Mouse (Mus musculus): ENCODE results near the gene Pknox1. TPM values are rescaled to one million over a fixed set of nuclear protein-coding genes. Genes with fewer than 3 reads are reported as not detected.
"Not testable (repeated sequence)": the region's sequence is repeated elsewhere in the genome, so short reads cannot be mapped to it uniquely, and the experiment has no call there.

Gene Pknox1
- 37.6 and 40.2 TPM in 2 replicates for polyA plus RNA-seq (2016; fragmentation: Nextera tagmentation; extraction: Ambion mirVana)

GRCm38 (mm10) chr17:31564015-31564857 is at the start of gene Pknox1:
Pknox1 (plus strand) TSS chr17:31564734.
- DNase-seq (ENCODE audit: low spot score): peak; percentile 99
- no peaks in the 10 kb centered on the region for H3K9me3 ChIP-seq (replicated peaks)
- H3K36me3 ChIP-seq: 0 out of 2 replicates have a peak, but pooled peaks cover 3% of the 10 kb centered on the region
- H3K27me3 ChIP-seq (ENCODE audit: low read depth, poor library complexity, severe bottlenecking): no peaks in the 10 kb centered on the region
- H3K4me3 ChIP-seq: peak within 1 kb of the TSS; percentile 91
- WGBS: under 1% methylated on average over 52 of the region's 72 CpGs
- peaks cover 33% of the 10 kb centered on the region for H3K4me1 ChIP-seq
- H3K27ac ChIP-seq: peak within 1 kb of the TSS; percentile 97

GRCm38 (mm10) chr17:31519344-31519945 is 45.1 kb upstream of the Pknox1 start:
- H3K9me3 ChIP-seq (replicated peaks): no peaks in the 10 kb centered on the region
- no peak for DNase-seq (ENCODE audit: low spot score)
- H3K4me1 ChIP-seq: peaks cover 16% of the 10 kb centered on the region
- peak overlapping the region; percentile 85 for H3K4me3 ChIP-seq
- H3K27me3 ChIP-seq (ENCODE audit: low read depth, poor library complexity, severe bottlenecking): no peaks in the 10 kb centered on the region
- 3% methylated on average over 7 of the region's 7 CpGs for WGBS
- H3K36me3 ChIP-seq: peaks cover 20% of the 10 kb centered on the region
- H3K27ac ChIP-seq: peak overlapping the region; percentile 86

GRCm38 (mm10) chr17:31519946-31520838 is 44.3 kb upstream of the Pknox1 start, which contains the start of the genes Wdr4 and Ndufv3:
Wdr4 (minus strand) TSS chr17:31519980.
Ndufv3 (plus strand) TSS chr17:31520115.
- peaks cover 16% of the 10 kb centered on the region for H3K4me1 ChIP-seq
- under 1% methylated on average over 45 of the region's 45 CpGs for WGBS
- H3K27me3 ChIP-seq (ENCODE audit: low read depth, poor library complexity, severe bottlenecking): no peaks in the 10 kb centered on the region
- DNase-seq (ENCODE audit: low spot score): peak; percentile 98
- H3K9me3 ChIP-seq (replicated peaks): no peaks in the 10 kb centered on the region
- peaks cover 28% of the 10 kb centered on the region for H3K36me3 ChIP-seq
- H3K27ac ChIP-seq: peak within 1 kb of the TSS; percentile 86
- peak within 1 kb of the TSS; percentile 85 for H3K4me3 ChIP-seq

- WGBS: 26% methylated on average over 3 of the region's 3 CpGs
- Histone ChIP-seq H3K36me3 (peaks cover 34% of the 10 kb centered on the region), H3K9me3 (replicated peaks) (no peaks in the 10 kb centered on the region), H3K27ac (no peak overlapping the region), H3K4me3 (peak overlapping the region; percentile 85), H3K4me1 (peaks cover 16% of the 10 kb centered on the region), H3K27me3 (ENCODE audit: low read depth, poor library complexity, severe bottlenecking) (no peaks in the 10 kb centered on the region)
- DNase-seq (ENCODE audit: low spot score): no peak
Observed at GRCm38 (mm10) chr17:31520895-31521294, 43.6 kb upstream of the Pknox1 start.

- peaks cover 40% of the 10 kb centered on the region for H3K36me3 ChIP-seq
- no peak for DNase-seq (ENCODE audit: low spot score)
- peaks cover 16% of the 10 kb centered on the region for H3K4me1 ChIP-seq
- WGBS: 94% methylated on average over 6 of the region's 6 CpGs
- H3K27me3 ChIP-seq (ENCODE audit: low read depth, poor library complexity, severe bottlenecking): no peaks in the 10 kb centered on the region
- no peak overlapping the region for H3K4me3 ChIP-seq
- no peaks in the 10 kb centered on the region for H3K9me3 ChIP-seq (replicated peaks)
- H3K27ac ChIP-seq: no peak overlapping the region
Observed at GRCm38 (mm10) chr17:31521948-31522347, 42.6 kb upstream of the Pknox1 start.

GRCm38 (mm10) chr17:31525114-31525513 is 39.4 kb upstream of the Pknox1 start:
- Histone ChIP-seq H3K9me3 (replicated peaks) (no peaks in the 10 kb centered on the region), H3K36me3 (peaks cover 69% of the 10 kb centered on the region), H3K4me1 (peaks cover 16% of the 10 kb centered on the region), H3K27ac (no peak overlapping the region), H3K4me3 (no peak overlapping the region), H3K27me3 (ENCODE audit: low read depth, poor library complexity, severe bottlenecking) (no peaks in the 10 kb centered on the region)
- no peak for DNase-seq (ENCODE audit: low spot score)
- 93% methylated on average over 4 of the region's 4 CpGs for WGBS

GRCm38 (mm10) chr17:31525816-31526215 is 38.7 kb upstream of the Pknox1 start:
- DNase-seq (ENCODE audit: low spot score): no peak
- no peak overlapping the region for H3K27ac ChIP-seq
- no peak overlapping the region for H3K4me3 ChIP-seq
- H3K36me3 ChIP-seq: peaks cover 72% of the 10 kb centered on the region
- H3K4me1 ChIP-seq: peaks cover 11% of the 10 kb centered on the region
- no peaks in the 10 kb centered on the region for H3K27me3 ChIP-seq (ENCODE audit: low read depth, poor library complexity, severe bottlenecking)
- no peaks in the 10 kb centered on the region for H3K9me3 ChIP-seq (replicated peaks)
- 98% methylated on average over 3 of the region's 3 CpGs for WGBS

- no peaks in the 10 kb centered on the region for H3K4me1 ChIP-seq
- no peaks in the 10 kb centered on the region for H3K9me3 ChIP-seq (replicated peaks)
- H3K36me3 ChIP-seq: peaks cover 69% of the 10 kb centered on the region
- H3K27me3 ChIP-seq (ENCODE audit: low read depth, poor library complexity, severe bottlenecking): no peaks in the 10 kb centered on the region
- H3K4me3 ChIP-seq: no peak overlapping the region
- peak; percentile 54 for DNase-seq (ENCODE audit: low spot score)
- 30% methylated on average over 15 of the region's 15 CpGs for WGBS
- H3K27ac ChIP-seq: no peak overlapping the region
Observed at GRCm38 (mm10) chr17:31529314-31529713, 35.2 kb upstream of the Pknox1 start.

- Histone ChIP-seq H3K4me1 (peaks cover 18% of the 10 kb centered on the region), H3K9me3 (replicated peaks) (no peaks in the 10 kb centered on the region), H3K4me3 (no peak overlapping the region), H3K36me3 (peaks cover 51% of the 10 kb centered on the region), H3K27me3 (ENCODE audit: low read depth, poor library complexity, severe bottlenecking) (no peaks in the 10 kb centered on the region), H3K27ac (no peak overlapping the region)
- DNase-seq (ENCODE audit: low spot score): no peak
- 90% methylated on average over 14 of the region's 14 CpGs for WGBS
Observed at GRCm38 (mm10) chr17:31531441-31532158, 32.9 kb upstream of the Pknox1 start.

- not testable (repeated sequence) for H3K9me3 ChIP-seq (replicated peaks); DNase-seq (ENCODE audit: low spot score); H3K4me3 ChIP-seq; H3K27me3 ChIP-seq (ENCODE audit: low read depth, poor library complexity, severe bottlenecking); H3K27ac ChIP-seq
- Histone ChIP-seq H3K36me3 (peaks cover 44% of the 10 kb centered on the region), H3K4me1 (peaks cover 18% of the 10 kb centered on the region)
- WGBS: 95% methylated on average over 4 of the region's 4 CpGs
Observed at GRCm38 (mm10) chr17:31532331-31532730, 32.2 kb upstream of the Pknox1 start.

- WGBS: 84% methylated on average over 4 of the region's 4 CpGs
- Histone ChIP-seq H3K27me3 (ENCODE audit: low read depth, poor library complexity, severe bottlenecking) (no peaks in the 10 kb centered on the region), H3K9me3 (replicated peaks) (no peaks in the 10 kb centered on the region), H3K4me1 (peaks cover 24% of the 10 kb centered on the region), H3K27ac (peak overlapping the region; percentile 72), H3K4me3 (no peak overlapping the region), H3K36me3 (peaks cover 18% of the 10 kb centered on the region)
- no peak for DNase-seq (ENCODE audit: low spot score)
Observed at GRCm38 (mm10) chr17:31535358-31535757, 29.2 kb upstream of the Pknox1 start.

All from limb, embryonic 10.5 days (tissue).